Mouse (Mus musculus) heart, postnatal 10 days (tissue): ENCODE data around the gene Galnt12. TPM values are rescaled to one million over a fixed set of nuclear protein-coding genes. Genes with fewer than 3 reads are reported as not detected.
A peak's percentile ranks its signal among the peaks of the same experiment; 100 is the strongest.

ENCODE experiments used
- DNase-seq, 2 experiments: peaks; one replicate each; pipeline ENCODE4 v3.0.0; 2021
- intact Hi-C: fragments of 180-260 bp; cut with DNase I; formaldehyde crosslinking; loops from one replicate; pipeline ENCODE4 v1.15.1; 2025
- total RNA-seq, 2 experiments: library from RNA; stranded (reverse); gene quantifications; 2 replicates each; pipeline ENCODE4 v1.2.3; 2021

The Galnt12 gene
- total RNA-seq, 2 experiments from 2014 or later = 0.62 to 0.96 TPM

DNA sequence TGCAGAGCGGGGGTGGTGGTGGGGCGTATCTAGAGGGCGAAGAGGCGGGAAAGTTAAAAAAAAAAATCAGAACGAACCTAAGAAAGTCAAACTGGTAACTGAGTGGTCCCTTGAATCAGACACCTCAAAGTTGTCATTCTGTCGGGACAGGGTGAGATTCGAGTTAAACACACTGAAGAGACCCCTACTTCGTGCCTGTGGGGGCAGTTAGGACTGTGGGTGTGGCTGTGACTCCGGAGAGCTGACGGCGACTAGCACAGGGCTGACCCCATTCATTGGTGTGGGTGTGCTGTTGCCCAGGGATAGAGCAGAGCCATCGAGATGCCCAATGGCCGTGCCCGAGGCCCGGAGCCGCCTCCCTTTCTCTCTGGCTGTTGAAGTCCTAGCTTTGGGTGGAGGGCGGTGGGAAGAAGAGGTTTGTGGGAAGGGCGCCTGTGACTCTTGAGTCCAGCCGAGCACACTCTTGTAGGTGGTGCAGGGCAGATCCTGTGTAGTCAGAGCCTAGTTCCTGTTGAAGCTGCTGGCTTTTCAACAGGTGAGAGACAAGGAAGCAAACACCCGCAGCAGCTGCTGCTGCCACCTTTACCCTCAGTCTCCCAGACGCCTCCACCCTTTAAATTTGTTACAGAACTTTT lies 795 bp downstream of the Galnt12 start:
- intact Hi-C loops = no loop called here
- DNase-seq = no peak

DNA sequence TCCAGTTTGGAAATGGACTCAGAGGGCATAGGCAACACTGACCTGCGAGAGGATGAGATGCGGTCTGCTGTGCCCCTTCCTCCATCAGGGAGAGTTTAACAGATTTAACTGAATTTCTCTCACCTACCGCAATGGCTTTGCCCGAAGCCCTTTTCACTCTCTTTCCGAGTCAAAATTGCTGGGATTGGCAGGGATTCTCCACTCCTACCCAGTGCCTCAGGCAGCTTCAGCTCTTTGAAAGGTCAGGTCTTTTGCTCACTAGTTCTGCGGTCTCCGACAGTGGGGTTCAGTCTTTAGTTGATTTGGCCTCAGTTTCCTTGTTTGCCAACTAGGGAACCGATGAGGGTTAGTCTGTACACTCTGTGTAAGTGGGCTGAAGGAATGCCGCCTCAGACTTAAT lies 1.5 kb downstream of the Galnt12 start:
- intact Hi-C loops = no loop called here
- no peak for DNase-seq

DNA sequence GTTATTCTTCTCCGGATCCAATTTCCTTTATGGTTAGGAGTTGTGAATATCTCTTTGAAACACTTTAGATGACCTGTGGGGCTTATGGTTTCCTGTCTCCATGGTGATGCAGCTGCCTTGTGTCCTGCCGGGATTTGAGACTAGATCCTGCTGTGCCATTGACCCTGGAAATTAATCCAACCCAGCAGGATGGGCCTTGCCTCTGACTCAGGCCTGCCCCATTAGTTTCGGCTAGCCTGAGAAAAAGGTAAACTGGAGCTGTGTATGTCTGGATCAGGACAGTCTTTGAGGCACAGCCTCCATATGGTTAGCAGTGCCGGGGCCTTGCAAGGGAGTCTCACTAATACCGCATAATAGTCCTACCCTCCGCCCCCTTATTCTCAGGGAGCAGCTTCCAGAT lies 1.9 kb downstream of the Galnt12 start:
- DNase-seq = no peak
- intact Hi-C loops = no loop called here

DNA sequence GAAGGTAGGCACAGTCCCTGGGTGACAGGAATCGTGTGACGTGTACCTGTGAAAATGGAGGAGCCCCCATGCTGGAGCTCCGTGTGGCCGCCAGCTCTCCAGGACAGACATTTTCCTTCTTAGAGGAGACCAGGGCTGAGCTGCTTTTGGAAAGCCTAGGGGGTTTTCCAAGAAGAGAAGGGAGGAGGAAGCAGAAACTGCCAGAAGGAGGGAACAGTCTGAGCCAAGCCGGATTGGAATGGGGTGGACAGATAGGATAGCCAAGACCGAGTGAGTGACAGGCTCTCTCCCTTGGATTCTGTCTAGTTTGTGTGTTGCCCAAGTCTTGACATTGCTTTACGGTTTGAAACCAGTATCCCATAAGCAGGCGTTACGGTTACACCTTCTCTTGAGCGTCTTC lies 11.9 kb downstream of the Galnt12 start:
- intact Hi-C loops = no loop called here
- peak; percentile 31 to 45 for DNase-seq

DNA sequence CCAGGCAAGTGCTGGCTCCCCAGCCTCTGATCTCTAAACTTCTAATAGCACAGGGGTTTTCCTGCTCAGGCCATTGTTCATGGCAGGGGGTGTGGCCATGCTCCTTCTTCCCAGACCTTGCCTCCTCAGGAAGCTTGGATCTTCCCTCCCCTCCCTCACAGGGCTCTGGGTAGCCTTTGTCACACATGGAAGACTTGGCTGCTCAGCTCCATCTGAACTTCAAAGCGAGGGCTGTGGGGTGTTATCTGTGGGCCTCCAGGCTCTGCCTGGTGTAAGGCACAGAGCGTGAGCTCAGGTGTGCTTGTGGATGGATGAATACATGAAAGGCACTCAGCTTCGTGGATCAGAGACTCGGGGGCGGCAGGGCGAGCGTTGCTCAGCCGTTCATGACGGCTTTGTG lies 20.2 kb downstream of the Galnt12 start:
- DNase-seq = no peak
- intact Hi-C loops = no loop called here

DNA sequence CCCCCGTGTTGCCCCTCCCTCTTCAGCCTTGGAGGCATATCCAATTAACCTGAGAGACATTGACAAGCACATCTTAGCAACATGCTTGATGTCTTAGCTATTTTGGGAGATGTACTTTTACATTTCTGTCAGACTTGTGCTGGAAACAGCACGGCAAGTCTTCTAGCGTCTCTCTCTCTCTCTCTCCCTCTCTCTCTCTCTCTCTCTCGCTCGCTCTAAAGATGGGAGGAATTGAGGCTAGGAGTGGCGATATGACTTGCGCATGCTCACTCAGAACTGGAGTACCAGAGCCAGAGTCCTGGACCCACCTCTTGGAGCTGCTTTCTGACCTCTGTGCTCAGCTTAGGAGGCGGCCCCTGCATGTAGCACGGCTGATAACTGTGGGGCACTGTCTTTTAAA lies 20.9 kb downstream of the Galnt12 start:
- intact Hi-C loops = no loop called here
- DNase-seq = peak in 1 of 2 experiments; percentile 13

DNA sequence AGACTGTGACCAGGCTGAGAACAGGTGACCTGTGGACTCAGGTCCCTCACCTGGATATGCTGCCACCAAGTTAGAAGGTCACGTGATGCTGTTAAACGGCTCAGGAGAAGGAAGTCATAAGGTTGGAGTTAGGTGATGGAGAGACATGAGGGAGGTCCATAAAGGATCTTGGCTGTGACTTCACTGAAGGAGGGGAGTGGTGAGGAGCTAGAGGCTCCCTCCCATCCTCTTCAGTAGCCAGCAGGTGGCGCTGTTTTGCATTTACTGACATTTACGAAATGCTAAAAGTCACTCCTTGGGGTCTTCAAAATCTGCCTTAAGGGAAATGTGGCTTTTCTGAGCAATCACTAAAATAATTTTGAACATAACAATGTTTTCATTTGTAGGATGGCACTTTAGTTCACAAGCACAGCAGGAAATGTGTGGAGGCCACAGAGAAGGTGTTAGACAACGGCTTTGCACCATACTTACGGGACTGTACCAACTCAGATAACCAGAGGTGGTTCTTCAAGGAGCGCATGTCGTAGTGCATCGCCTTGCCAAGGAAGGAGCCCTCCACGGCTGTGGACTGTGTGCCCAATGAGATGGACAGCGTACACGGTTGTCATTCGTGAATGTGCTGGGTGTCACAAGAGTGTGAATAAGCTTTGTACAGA lies 30.5 kb downstream of the Galnt12 start:
- peak; percentile 59 to 82 for DNase-seq
- intact Hi-C loops = loop anchor here (2.0 kb wide), 1 partner anchor 277 kb away; no protein-coding TSS in a partner anchor

DNA sequence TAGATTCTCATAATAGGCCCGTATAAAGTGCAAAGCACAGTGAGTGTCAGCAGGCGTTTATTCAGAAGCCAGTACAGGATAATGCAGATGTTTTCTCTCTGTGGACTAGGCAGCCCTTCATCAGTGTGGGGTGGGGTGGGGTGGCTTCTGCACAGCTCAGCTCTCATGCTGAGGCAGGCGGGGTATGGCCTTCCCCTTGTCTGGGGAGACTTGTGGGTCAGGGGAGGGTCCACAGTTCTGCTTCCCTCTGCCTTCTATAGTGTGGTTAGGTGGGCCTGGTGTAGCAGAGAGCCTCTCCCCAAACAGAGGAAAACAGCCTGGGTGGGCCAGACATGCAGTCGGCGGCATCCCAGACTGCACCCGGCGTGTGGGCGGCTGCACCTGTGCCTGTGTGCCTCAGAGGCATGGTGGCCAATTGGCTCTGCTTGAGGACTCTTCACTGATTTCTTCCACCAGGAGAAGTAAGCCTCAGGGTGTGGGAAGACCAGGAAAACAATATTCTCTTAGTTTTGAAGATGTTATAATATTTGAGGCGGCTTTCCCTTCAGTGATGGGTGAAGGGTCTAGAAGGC lies 32.5 kb downstream of the Galnt12 start:
- intact Hi-C loops = no loop called here
- DNase-seq = no peak

DNA sequence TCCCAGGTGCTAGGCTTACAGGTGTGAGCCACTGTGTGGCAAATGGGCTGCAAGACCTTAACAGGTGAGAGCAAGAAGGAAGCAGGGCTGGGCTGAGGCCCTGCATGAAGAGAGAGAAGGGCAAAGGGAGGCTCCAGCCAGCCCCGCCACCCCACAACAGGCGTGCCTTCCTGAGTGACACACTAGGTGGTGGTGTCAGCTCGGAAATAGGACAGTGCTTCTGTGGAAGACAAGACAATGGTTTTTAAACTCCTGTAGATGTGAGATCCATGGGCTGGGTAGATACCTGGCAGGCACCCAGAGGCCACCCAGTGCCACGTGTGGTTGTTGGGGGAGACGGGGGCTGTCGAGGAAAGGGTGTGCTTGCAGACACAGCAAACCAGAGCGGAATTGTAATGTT lies 36.8 kb downstream of the Galnt12 start:
- DNase-seq = peak; percentile 54 to 58
- intact Hi-C loops = loop anchor here (1.0 to 2.0 kb wide), 2 partner anchors 80 to 127 kb away; partner anchors contain the start of gene Col15a1

DNA sequence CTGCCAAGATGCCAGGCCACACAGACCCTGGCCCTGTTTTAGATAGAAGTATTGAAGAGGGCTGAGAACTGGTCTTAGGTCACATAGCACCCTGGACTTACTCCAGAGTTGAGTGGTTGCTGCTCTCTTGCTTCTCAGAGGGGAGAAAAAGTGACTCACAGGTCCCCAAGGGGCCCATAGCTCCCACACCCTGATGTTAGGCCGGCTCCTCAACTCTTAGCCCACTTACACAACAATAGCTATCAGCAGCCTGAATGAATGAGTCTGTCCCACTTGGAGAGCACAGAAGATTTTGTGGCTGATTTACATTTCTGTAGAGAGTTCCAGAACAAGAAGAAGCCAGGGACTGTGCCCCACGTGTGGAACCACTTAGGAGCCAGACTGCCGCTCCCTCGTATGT lies 37.9 kb downstream of the Galnt12 start:
- intact Hi-C loops = loop anchor here (2.0 kb wide), 1 partner anchor 79 kb away; the partner anchor contains the start of gene Col15a1
- no peak for DNase-seq

DNA sequence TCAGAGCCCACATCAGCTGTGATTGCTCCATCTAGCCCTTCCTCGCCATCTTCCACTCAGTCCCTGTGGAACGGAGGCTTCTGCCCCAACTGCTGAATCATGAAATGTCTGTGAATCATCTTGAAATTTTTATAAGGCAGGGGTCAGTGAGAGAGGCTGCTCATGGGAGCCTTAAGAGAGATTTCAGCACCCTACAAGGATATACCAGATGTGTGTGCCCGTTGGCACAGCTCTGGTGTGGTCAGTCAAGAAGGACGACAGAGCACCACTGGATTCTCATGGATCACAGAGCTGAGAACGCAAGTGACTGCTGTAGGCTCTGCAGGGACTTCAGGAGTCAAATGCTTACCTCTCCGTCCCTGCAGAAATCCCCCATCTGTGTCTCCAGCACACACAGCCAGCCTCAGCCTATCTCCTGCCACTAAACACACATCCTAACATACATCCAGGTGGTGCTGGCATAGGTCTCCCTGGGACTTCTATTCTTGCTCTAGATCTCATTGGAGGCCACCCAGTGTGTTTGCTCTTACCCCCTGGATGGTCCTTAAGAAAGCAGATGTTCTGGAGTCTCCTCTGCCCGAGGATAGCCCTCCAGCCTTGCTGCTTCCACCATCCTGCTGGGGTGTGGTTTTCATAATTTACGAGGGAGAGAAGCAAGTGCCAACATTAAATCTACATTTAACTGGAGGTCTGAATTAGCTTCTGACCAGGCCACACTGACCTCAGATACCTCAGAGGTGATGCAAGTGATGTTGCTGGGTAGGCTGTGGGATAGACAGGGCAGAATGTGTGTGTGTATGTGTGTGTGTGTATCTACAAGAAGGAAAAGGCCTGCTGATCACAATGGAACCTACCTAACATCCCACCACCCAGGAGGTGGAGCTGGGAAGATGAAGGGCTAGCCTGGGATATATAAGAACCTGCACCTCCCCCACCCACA lies 38.7 kb downstream of the Galnt12 start:
- intact Hi-C loops = no loop called here
- DNase-seq = no peak

DNA sequence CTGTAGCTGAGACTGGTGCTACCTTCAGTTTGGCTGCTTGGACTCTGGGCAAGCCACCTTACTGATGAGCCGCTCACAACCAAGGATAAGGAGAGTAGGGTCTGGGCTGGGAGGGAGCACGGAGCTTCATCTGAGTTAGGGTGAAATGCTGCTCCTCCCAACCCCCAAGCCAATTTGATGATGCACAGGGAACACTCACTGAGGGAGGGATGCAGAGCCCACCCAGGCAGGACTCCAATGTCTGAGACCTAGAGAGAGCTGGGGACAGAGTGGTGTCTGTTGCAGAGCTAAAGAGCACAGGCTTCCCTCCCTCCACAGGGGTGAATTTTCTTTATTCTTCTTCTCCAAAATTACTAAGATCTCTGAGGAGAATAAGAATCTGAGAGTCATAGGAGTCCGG lies 40.2 kb downstream of the Galnt12 start:
- intact Hi-C loops = no loop called here
- DNase-seq = no peak

DNA sequence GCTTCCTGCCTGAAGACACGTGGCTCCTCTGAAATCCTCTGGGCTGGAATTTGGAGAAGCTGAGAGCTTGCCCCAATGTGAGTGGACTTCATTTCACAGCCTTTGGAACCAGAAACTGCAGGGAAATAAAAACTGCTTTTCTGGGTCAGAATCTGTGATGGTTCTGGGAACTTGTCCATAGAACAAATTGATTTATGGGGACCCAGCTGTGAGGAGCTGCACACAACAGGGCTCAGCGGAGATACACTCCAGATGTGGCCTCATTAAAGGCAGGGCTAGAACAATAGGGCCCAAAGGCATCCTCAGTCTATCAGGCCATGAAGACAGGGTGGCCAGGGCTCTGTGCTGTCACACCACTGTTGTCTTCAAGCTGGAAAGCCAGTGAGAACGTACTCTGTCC lies 40.7 kb downstream of the Galnt12 start:
- peak; percentile 36 to 38 for DNase-seq
- intact Hi-C loops = no loop called here

DNA sequence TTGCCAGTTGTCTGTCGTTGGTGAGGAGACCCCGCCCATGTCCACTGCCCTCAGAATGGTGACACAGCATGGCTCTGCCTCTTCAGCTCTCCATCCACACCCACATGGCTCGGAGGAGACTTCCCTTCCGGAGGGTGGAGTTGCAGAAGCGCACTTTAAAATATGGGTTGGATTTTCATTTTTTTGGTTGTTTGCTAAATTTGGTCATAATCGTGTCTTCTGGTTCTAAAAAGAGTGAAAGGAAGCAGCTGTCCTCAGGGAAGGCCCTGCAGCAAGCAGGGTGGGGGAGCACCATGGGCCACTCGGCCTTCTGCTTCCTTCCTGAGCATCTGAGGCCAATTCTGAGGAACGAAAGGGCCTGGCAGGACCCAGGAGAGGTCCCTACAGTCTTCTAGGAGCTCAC lies 45.0 kb downstream of the Galnt12 start:
- intact Hi-C loops = loop anchor here (2.0 kb wide), 1 partner anchor 70 kb away; no protein-coding TSS in a partner anchor
- peak; percentile 71 to 73 for DNase-seq

DNA sequence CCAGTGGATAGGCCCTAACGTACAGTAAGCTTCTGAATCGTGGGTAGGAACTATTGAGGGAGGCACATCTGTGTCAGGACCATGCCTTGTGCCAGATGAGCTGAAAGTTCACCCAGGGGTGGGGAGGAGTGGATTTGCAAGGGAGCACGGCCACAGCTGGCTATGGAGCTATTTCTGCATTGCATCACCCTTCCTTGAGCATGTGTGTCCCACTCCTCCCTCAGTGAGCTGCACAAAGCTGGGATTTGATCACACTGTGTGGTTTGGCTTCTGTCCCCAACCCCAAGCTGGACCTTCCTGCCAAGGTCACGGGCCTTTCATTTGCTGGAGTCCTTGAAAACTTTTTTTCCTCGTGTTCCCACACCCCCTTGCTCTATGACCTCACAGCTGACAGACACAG lies 45.8 kb downstream of the Galnt12 start:
- peak; percentile 70 to 74 for DNase-seq
- intact Hi-C loops = loop anchor here (2.0 kb wide), 1 partner anchor 69 kb away; no protein-coding TSS in a partner anchor

DNA sequence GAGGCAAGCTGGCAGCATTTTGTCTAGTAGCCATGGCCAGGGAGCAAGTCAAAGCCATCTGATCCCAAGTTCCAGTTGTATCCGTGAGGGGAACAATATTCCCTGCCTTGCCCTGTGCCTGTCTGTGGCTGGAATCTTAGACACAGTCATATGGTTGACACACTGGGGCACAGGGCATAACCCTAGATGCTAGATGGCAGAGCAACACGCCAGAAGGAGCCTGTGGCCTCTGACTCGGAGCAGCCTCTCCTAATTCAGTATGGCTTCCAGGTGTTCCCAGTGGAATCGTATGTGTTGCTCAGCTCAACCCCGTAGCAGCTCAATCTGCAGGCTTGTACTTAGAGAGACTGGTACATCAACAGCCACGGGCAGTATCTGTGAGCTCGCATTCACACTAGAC lies 46.7 kb downstream of the Galnt12 start:
- intact Hi-C loops = no loop called here
- no peak for DNase-seq

DNA sequence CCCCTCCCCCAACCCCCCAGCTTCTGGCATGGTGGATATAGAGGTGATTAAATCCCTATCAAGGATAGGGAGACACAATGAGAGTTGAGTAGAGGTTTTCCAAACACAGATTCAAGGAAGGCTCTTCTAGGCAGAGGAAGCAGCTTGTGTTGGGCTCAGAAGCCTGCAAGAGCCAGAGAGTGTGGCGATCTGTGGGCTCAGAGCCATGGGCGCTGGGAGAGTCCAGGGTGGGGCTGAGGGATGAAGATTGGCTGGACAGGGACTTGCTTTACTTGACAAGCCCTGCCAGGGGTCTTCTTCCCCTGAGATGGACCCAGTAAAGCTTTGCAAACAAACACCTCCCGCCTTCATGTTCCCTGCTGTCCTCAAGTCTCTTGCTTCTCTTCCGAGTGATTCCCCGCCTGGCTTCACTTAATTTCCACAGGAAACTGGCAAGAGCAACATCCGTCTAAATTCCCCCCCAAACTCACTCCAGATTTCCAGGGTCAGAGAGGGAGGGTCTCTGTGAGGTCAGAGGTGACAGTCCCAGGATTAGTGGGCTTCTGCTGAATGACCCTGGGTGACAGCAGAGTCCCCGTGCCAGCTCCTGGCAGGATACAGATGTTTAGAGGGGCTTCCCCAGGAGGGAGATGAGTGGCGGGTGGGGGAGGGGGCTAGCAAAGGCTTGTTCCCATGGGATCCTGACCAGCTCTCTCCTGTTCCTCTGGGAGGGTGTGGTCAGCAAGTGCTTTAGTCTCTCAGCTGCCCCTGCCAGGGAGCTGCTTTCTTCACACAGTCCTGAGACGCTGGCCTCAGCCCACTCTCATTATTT lies 47.5 kb downstream of the Galnt12 start:
- intact Hi-C loops = no loop called here
- peak in 1 of 2 experiments; percentile 53 for DNase-seq

DNA sequence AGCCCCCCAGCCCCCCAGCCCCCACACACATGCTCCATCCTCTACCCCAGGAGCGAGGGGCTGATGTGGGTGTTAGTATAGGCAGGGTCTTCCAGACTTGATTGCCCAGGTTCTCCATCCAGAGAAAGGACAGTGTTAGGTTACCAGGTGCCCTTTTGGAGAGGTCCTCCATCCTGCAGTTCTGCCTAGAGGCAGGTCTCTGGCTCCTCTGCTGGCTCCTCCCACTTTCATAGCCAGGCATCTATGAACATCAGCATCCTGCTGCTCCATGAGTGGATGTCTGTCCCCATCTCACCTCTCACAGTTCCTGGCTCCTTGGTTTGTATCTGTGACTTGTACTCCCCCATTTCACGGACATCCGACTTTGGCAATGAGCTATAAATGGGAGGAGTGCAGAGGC lies 48.6 kb downstream of the Galnt12 start:
- DNase-seq = peak; percentile 27 to 35
- intact Hi-C loops = no loop called here

DNA sequence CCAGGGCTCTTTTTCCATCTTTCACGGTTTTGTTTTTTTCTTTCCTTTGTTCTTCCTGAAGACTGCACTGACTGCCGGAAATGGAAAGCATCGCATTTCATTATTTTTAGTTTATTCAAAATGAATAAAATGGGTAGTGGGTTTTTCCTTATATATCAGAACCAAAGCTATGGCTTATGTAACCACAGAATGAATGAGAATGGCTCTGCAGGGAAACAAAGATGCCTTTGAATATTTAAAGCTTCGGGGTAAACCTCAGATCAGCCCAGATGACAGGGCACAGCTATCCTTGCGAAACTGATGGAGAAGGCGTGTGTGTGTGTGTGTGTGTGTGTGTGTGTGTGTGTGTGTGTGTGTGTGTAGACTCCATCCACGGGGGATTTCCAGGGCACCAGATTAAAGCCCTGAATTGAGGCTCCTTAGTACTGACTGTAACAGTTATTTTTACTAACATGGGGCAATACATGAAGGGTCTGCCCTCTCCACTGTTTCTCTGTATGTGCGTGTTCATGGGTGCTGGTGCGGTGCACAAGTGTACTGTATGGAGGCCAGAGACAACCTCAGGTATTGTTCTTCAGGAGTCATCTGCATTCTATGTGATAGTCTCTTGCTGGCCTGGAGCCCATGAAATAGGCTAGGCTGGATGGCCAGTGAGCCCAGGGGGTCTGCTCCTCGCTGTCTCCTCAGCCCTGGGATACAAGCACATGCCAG lies 49.9 kb downstream of the Galnt12 start:
- intact Hi-C loops = no loop called here
- DNase-seq = peak in 1 of 2 experiments; percentile 1
